Mouse (Mus musculus) myocyte (in vitro differentiated cells): ENCODE data around the gene Crocc. TPM values are rescaled to one million over a fixed set of nuclear protein-coding genes. Genes with fewer than 3 reads are reported as not detected.

ENCODE experiments used
- H3K27me3 ChIP-seq: one replicate; pipeline ENCODE4 v1.6.1; 2011; ENCODE audit not compliant: control insufficient read depth, insufficient read depth, insufficient read length
- H3K36me3 ChIP-seq: one replicate; pipeline ENCODE4 v1.6.1; 2011; ENCODE audit not compliant: control insufficient read depth, insufficient read depth
- H3K4me2 ChIP-seq: one replicate; pipeline ENCODE4 v1.6.1; 2011; ENCODE audit warnings: low read depth, control low read depth
- H3K4me3 ChIP-seq: one replicate; pipeline ENCODE4 v1.5.1; 2011; ENCODE audit warnings: mild to moderate bottlenecking, control low read depth, moderate library complexity
- H3K79me2 ChIP-seq: one replicate; pipeline ENCODE4 v1.6.1; 2011; ENCODE audit not compliant: control insufficient read depth, insufficient read depth
- H3ac ChIP-seq: one replicate; pipeline ENCODE4 v1.6.1; 2011; ENCODE audit not compliant: control insufficient read depth, insufficient read length
- CEBPB ChIP-seq: IDR thresholded peaks from 2 replicates; pipeline ENCODE4 v1.6.1; 2011; ENCODE audit warnings: mild to moderate bottlenecking, moderate library complexity; ENCODE audit not compliant: poor library complexity, insufficient read depth, severe bottlenecking
- E2F4 ChIP-seq: IDR thresholded peaks from one replicate; pipeline ENCODE4 v1.6.1; 2011; ENCODE audit warnings: mild to moderate bottlenecking, control low read depth, moderate library complexity; ENCODE audit not compliant: insufficient read depth
- MAX ChIP-seq: IDR thresholded peaks from one replicate; pipeline ENCODE4 v1.6.1; 2011; ENCODE audit warnings: low read depth, mild to moderate bottlenecking, control low read depth
- MYOD1 ChIP-seq, 3 experiments: IDR thresholded peaks; one replicate each; pipeline ENCODE4 v1.6.1; 2011; ENCODE audit warnings: control low read depth in 2 of 3, low read depth in 2 of 3, mild to moderate bottlenecking in 2 of 3, moderate library complexity in 1 of 3; ENCODE audit not compliant: insufficient read length in 2 of 3, control insufficient read depth in 1 of 3
- MYOG ChIP-seq, 3 experiments: IDR thresholded peaks; one replicate each; pipeline ENCODE4 v1.6.1; 2011; ENCODE audit warnings: control low read depth in 2 of 3, low read depth in 2 of 3, mild to moderate bottlenecking in 2 of 3; ENCODE audit not compliant: insufficient read length in 2 of 3, control insufficient read depth in 1 of 3, insufficient read depth in 1 of 3
- POLR2A ChIP-seq: IDR thresholded peaks from one replicate; pipeline ENCODE4 v1.6.1; 2011; ENCODE audit warnings: low read depth, mild to moderate bottlenecking, control low read depth, moderate library complexity; ENCODE audit not compliant: insufficient read length
- POLR2AphosphoS2 ChIP-seq: IDR thresholded peaks from one replicate; pipeline ENCODE4 v1.6.1; 2011; ENCODE audit warnings: low read depth, control low read depth; ENCODE audit not compliant: insufficient read length
- REST ChIP-seq: IDR thresholded peaks from one replicate; pipeline ENCODE4 v1.6.1; 2011; ENCODE audit warnings: mild to moderate bottlenecking, control low read depth, moderate library complexity; ENCODE audit not compliant: insufficient read depth, insufficient read length
- SRF ChIP-seq: IDR thresholded peaks from one replicate; pipeline ENCODE4 v1.6.1; 2011; ENCODE audit warnings: low read depth; ENCODE audit not compliant: control insufficient read depth, insufficient read length
- TCF12 ChIP-seq: IDR thresholded peaks from one replicate; pipeline ENCODE4 v1.6.1; 2011; ENCODE audit warnings: mild to moderate bottlenecking, control low read depth; ENCODE audit not compliant: poor library complexity, insufficient read depth, severe bottlenecking
- TCF3 ChIP-seq: IDR thresholded peaks from one replicate; pipeline ENCODE4 v1.6.1; 2011; ENCODE audit warnings: low read depth, control low read depth; ENCODE audit not compliant: insufficient read length
- USF1 ChIP-seq: IDR thresholded peaks from one replicate; pipeline ENCODE4 v1.6.1; 2011; ENCODE audit warnings: low read depth, mild to moderate bottlenecking, control low read depth, moderate library complexity
- polyA plus RNA-seq: library from polyadenylated mRNA; unstranded; fragments of >200 nt; fragmentation: generic; extraction: Trizol; gene quantifications from one replicate; pipeline ENCODE4 v1.2.1, GENCODE M21; 2012; ENCODE audit warnings: missing spikeins

Gene Crocc
- polyA plus RNA-seq, 1 experiment = 3.9 TPM

- no peak overlapping the region for H3ac ChIP-seq
- no peak overlapping the region for H3K4me2 ChIP-seq
- no peaks in the 10 kb centered on the region for H3K79me2 ChIP-seq
- H3K4me3 ChIP-seq = no peak overlapping the region
- H3K36me3 ChIP-seq = no peaks in the 10 kb centered on the region
- TF ChIP-seq MYOD1 (IDR thresholded peaks at IDR 0.05; ENCODE audit: control insufficient read depth in 1 of 3, insufficient read length in 2 of 3, low read depth in 2 of 3) (no peak), MYOG (IDR thresholded peaks at IDR 0.05; ENCODE audit: control insufficient read depth in 1 of 3, insufficient read depth in 1 of 3, insufficient read length in 2 of 3, low read depth in 2 of 3) (no peak), POLR2AphosphoS2 (no peak), CEBPB (no peak), TCF3 (no peak), TCF12 (no peak), REST (no peak), POLR2A (no peak)
- H3K27me3 ChIP-seq = no peaks in the 10 kb centered on the region
Observed at GRCm38 (mm10) chr4:141012558-141012957, 47.8 kb downstream of the Crocc start.

GRCm38 (mm10) chr4:141011556-141012328 lies 48.6 kb downstream of the Crocc start:
- H3K36me3 ChIP-seq = no peaks in the 10 kb centered on the region
- no peak overlapping the region for H3ac ChIP-seq
- H3K79me2 ChIP-seq = no peaks in the 10 kb centered on the region
- H3K4me3 ChIP-seq = no peak overlapping the region
- no peak overlapping the region for H3K4me2 ChIP-seq
- H3K27me3 ChIP-seq = no peaks in the 10 kb centered on the region
- TF ChIP-seq REST (no peak), MYOG (IDR thresholded peaks at IDR 0.05; ENCODE audit: control insufficient read depth in 1 of 3, insufficient read depth in 1 of 3, insufficient read length in 2 of 3, low read depth in 2 of 3) (peak in 1 of 3 experiments; percentile 8), MYOD1 (IDR thresholded peaks at IDR 0.05; ENCODE audit: control insufficient read depth in 1 of 3, insufficient read length in 2 of 3, low read depth in 2 of 3) (peak in 2 of 3 experiments; percentile 14 to 22)

DNA sequence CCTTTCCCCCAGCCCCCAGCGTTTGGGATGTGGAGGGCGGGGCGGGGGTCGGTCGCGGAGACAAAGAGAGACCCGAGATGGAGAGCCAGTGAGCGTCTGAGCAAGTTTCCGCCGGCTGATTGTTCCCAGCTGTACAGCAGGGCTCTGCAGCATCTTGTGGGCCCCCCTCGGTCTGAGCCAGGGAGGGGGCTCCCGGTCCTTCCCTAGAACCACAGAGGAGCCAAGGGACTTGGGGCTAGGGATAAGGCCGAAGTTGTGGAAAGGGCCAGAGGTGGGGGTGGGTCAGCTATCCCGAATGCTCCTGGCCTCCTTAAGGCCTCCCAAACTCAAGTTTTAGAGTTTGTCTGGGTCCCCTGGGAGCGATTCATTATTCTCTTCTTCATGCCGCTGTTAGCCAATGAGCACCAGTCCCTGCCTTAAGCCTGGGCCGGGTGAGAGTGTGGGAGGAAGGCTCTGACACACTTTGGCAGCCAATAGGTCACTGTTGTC lies 49.4 kb downstream of the Crocc start:
- Histone ChIP-seq H3K36me3 (no peaks in the 10 kb centered on the region), H3K79me2 (no peaks in the 10 kb centered on the region), H3ac (no peak overlapping the region), H3K4me3 (no peak overlapping the region), H3K27me3 (no peaks in the 10 kb centered on the region), H3K4me2 (no peak overlapping the region)
- TF ChIP-seq TCF3 (no peak), E2F4 (no peak), MAX (no peak), MYOG (IDR thresholded peaks at IDR 0.05; ENCODE audit: control insufficient read depth in 1 of 3, insufficient read depth in 1 of 3, insufficient read length in 2 of 3, low read depth in 2 of 3) (no peak), REST (no peak), TCF12 (no peak), POLR2AphosphoS2 (no peak), POLR2A (no peak), SRF (no peak), CEBPB (no peak), USF1 (no peak), MYOD1 (IDR thresholded peaks at IDR 0.05; ENCODE audit: control insufficient read depth in 1 of 3, insufficient read length in 2 of 3, low read depth in 2 of 3) (no peak)

GRCm38 (mm10) chr4:141010526-141010925 lies 49.8 kb downstream of the Crocc start:
- Histone ChIP-seq H3K79me2 (no peaks in the 10 kb centered on the region), H3K36me3 (no peaks in the 10 kb centered on the region), H3K4me3 (no peak overlapping the region), H3K4me2 (no peak overlapping the region), H3K27me3 (no peaks in the 10 kb centered on the region), H3ac (no peak overlapping the region)
- TF ChIP-seq SRF = no peak
- TF ChIP-seq MAX = no peak
- TF ChIP-seq CEBPB = no peak
- TF ChIP-seq REST = no peak
- no peak for TF ChIP-seq MYOD1 (IDR thresholded peaks at IDR 0.05; ENCODE audit: control insufficient read depth in 1 of 3, insufficient read length in 2 of 3, low read depth in 2 of 3)
- TF ChIP-seq TCF12 = no peak
- TF ChIP-seq POLR2AphosphoS2 = no peak
- TF ChIP-seq TCF3 = no peak
- TF ChIP-seq E2F4 = no peak
- no peak for TF ChIP-seq MYOG (IDR thresholded peaks at IDR 0.05; ENCODE audit: control insufficient read depth in 1 of 3, insufficient read depth in 1 of 3, insufficient read length in 2 of 3, low read depth in 2 of 3)
- no peak for TF ChIP-seq USF1
- TF ChIP-seq POLR2A = no peak

DNA sequence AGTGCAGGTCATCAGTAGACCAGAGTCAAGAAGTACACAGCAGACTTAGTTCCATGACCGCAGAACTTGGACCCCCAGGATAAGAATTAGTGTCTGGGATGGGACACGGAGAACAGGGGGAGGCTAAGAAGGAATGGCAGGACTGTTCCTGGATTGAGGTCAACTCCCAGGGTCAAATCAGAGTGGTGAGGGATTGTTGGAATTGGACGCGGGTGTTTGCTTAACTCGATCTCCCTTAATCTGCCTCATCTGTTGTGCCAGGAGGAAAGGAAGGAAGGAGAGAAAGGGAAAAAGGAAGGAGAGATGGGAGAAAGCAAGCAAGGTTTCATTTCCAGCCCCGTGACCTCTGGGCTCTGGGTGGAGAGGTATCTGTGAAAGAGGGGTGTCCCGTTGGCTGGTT lies 50.2 kb downstream of the Crocc start, which contains the start of gene Mfap2:
Gene Mfap2, plus strand, starts transcription at position 301 of the 400 bp plus-strand sequence.
- Histone ChIP-seq H3K27me3 (no peaks in the 10 kb centered on the region), H3K79me2 (no peaks in the 10 kb centered on the region), H3ac (no peak within 1 kb of the TSS), H3K36me3 (no peaks in the 10 kb centered on the region), H3K4me2 (no peak within 1 kb of the TSS), H3K4me3 (no peak within 1 kb of the TSS)
- TF ChIP-seq MYOD1 (IDR thresholded peaks at IDR 0.05; ENCODE audit: control insufficient read depth in 1 of 3, insufficient read length in 2 of 3, low read depth in 2 of 3) = no peak
- TF ChIP-seq MAX = no peak
- no peak for TF ChIP-seq CEBPB
- no peak for TF ChIP-seq TCF3
- no peak for TF ChIP-seq POLR2AphosphoS2
- TF ChIP-seq REST = no peak
- no peak for TF ChIP-seq TCF12
- TF ChIP-seq USF1 = no peak
- TF ChIP-seq E2F4 = no peak
